Mouse (Mus musculus) bone marrow, adult 2 months (tissue): ENCODE data around the gene Dlx3.

Experiments used
- CTCF ChIP-seq: fragments of 200-500 bp; IDR thresholded peaks from 2 replicates; pipeline ENCODE4 v1.5.1; 2011; ENCODE audit warnings: low read length, control low read depth; ENCODE audit not compliant: control insufficient read depth, insufficient read depth
- POLR2A ChIP-seq: fragments of 200-500 bp; IDR thresholded peaks from 2 replicates; pipeline ENCODE4 v1.6.1; 2011; ENCODE audit warnings: low read depth, mild to moderate bottlenecking, control low read depth, low read length, borderline replicate concordance; ENCODE audit not compliant: control insufficient read depth

DNA sequence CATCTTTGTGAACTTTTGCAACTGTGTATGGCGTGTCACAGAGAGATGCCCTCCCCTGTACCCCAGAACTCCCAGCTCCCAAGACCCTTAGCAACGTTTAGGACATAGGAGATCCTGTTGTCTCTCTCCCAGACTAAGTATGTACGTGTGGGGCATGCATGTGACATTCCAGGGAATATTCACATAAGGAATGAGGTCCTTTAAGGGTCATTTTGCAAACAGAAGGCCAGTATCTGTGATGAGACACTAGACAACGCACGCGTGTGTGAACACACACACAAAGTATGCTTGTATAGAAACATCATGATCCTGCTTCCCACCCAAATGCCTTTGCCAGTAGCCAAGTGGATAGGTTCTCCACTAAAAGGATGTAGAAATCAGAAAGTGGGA, 2.2 kb downstream of the Dlx3 start:
- TF ChIP-seq CTCF (no peak), POLR2A (no peak)
